Mouse (Mus musculus) activated CD4-positive, CD25-positive, alpha-beta regulatory T cell (primary cell): ENCODE measurements around the gene Tex264. TPM values are rescaled to one million over a fixed set of nuclear protein-coding genes. Genes with fewer than 3 reads are reported as not detected.

Experiments used
- polyA plus RNA-seq, 2 experiments: library from polyadenylated mRNA; unstranded; fragments of 100-300 nt; shearing (Covaris generic); gene quantifications; one replicate each; pipeline ENCODE4 v1.2.1; 2017

Gene Tex264
- polyA plus RNA-seq: 10 to 100 TPM; 61.0 to 64.1 TPM

GRCm38 (mm10) chr9:106685249-106686101 is at the start of gene Tex264:
TSS of gene Tex264 (minus strand) at chr9:106685927.

GRCm38 (mm10) chr9:106655884-106656720 is 29.6 kb downstream of the Tex264 start, which contains the start of gene Grm2:
TSS of gene Grm2 (minus strand) at chr9:106656082.

DNA sequence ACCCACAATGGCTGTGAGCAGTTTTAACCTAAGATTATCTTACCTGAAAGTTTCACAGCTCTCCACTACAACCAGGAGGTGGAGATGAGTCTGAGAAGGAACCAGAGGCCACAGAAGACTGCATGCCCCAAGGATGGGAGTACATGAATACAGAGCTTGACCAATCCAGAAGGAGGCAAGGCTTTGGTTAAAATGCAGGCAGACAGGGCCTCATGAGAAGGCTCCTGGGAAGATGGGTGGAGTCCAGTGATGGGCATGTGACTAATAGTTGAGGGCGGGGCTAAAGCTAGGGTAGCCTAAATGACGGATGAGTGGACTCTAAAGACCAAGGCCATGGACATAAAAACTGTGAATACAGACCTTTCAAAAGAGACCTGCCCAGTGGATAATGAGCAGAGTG is 59.4 kb downstream of the Tex264 start, which contains the start of gene Iqcf6:
Iqcf6 (plus strand) TSS at position 301 of the 400 bp plus-strand sequence.

Other genes with a start within 250 kb of the Tex264 start
- gene Acy1, start 247.6 kb downstream of the Tex264 start, polyA plus RNA-seq: 10 to 100 TPM; 10.1 to 16.3 TPM
- 1 to 10 TPM; 4.6 to 5.4 TPM for gene Abhd14b, start 238.5 kb downstream of the Tex264 start, polyA plus RNA-seq
- gene Abhd14a, start 238.2 kb downstream of the Tex264 start, polyA plus RNA-seq: 10 to 100 TPM in 1 of 2 experiments, 1 to 10 TPM in 1; 7.4 to 14.2 TPM
- gene Pcbp4, start 232.6 kb downstream of the Tex264 start, polyA plus RNA-seq: 10 to 100 TPM; 13.7 to 15.9 TPM
- gene Gpr62, start 220.0 kb downstream of the Tex264 start, polyA plus RNA-seq: under 1 TPM; 0.11 to 0.39 TPM
- 10 to 100 TPM; 46.5 to 70.2 TPM for gene Rrp9, start 210.0 kb downstream of the Tex264 start, polyA plus RNA-seq
- gene Parp3, start 209.0 kb downstream of the Tex264 start, polyA plus RNA-seq: 10 to 100 TPM; 51.2 to 60.8 TPM
- under 1 TPM in 1 of 2 experiments, not detected in 1; 0.34 TPM for gene Iqcf1, start 186.0 kb downstream of the Tex264 start, polyA plus RNA-seq
- gene Iqcf5, start 171.4 kb downstream of the Tex264 start, polyA plus RNA-seq: not detected
- under 1 TPM in 1 of 2 experiments, not detected in 1; 0.82 TPM for gene Iqcf3, start 124.3 kb downstream of the Tex264 start, polyA plus RNA-seq
- gene Iqcf4, start 114.9 kb downstream of the Tex264 start, polyA plus RNA-seq: not detected
- not detected for gene Iqcf6, start 59.3 kb downstream of the Tex264 start, polyA plus RNA-seq
- gene Grm2, start 29.8 kb downstream of the Tex264 start, polyA plus RNA-seq: under 1 TPM in 1 of 2 experiments, not detected in 1; 0.09 TPM
- gene Rad54l2, start 103.3 kb upstream of the Tex264 start, polyA plus RNA-seq: 1 to 10 TPM; 6.4 to 7.5 TPM
- gene Dcaf1, start 135.9 kb upstream of the Tex264 start, polyA plus RNA-seq: 10 to 100 TPM; 25.8 to 29.9 TPM
- 10 to 100 TPM; 16.8 to 24.2 TPM for gene Rbm15b, start 201.5 kb upstream of the Tex264 start, polyA plus RNA-seq
- 100 to 1,000 TPM; 157 to 169 TPM for gene Manf, start 206.1 kb upstream of the Tex264 start, polyA plus RNA-seq